Mouse (Mus musculus) stomach, postnatal 0 days (tissue): ENCODE measurements at regions not wholly inside any gene's neighbourhood (a gene's known extent, or its start where the extent isn't known, plus 50 kb on each side); places are given as distances from the start of the nearest gene placed in this dataset.

ENCODE experiments used
- ATAC-seq: fragments of 200-750 bp; cut with Nextera tagmentation; 2 replicates; pipeline ENCODE4 v1.8.0; 2017; ENCODE audit not compliant: low FRiP score, low TSS enrichment
- DNase-seq: peaks from one replicate; pipeline ENCODE4 v3.0.0-alpha.2; 2016; ENCODE audit warnings: low spot score
- H3K27ac ChIP-seq: fragments of 300-500 bp; sonication (generic); replicated peaks from 2 replicates; pipeline ENCODE4 v1.5.1; 2014; ENCODE audit warnings: mild to moderate bottlenecking, control low read depth
- H3K27me3 ChIP-seq: fragments of 300-500 bp; sonication (generic); 2 replicates; pipeline ENCODE4 v1.6.1; 2014; ENCODE audit warnings: low read length; ENCODE audit not compliant: control insufficient read depth, insufficient read depth
- H3K36me3 ChIP-seq: fragments of 300-500 bp; sonication (generic); 2 replicates; pipeline ENCODE4 v1.6.1; 2014; ENCODE audit warnings: low read length, mixed read lengths; ENCODE audit not compliant: control insufficient read depth, insufficient read depth
- H3K4me1 ChIP-seq: fragments of 300-500 bp; sonication (generic); replicated peaks from 2 replicates; pipeline ENCODE4 v1.6.1; 2014; ENCODE audit warnings: antibody characterized with exemption; ENCODE audit not compliant: control insufficient read depth, insufficient read depth
- H3K4me2 ChIP-seq: fragments of 300-500 bp; sonication (generic); replicated peaks from 2 replicates; pipeline ENCODE4 v1.6.1; 2014; ENCODE audit warnings: low read depth, mild to moderate bottlenecking, control low read depth, moderate library complexity
- H3K4me3 ChIP-seq: fragments of 300-500 bp; sonication (generic); 2 replicates; pipeline ENCODE4 v1.5.1; 2014; ENCODE audit warnings: low read depth, low read length, control low read depth
- H3K9ac ChIP-seq: fragments of 300-500 bp; sonication (generic); 2 replicates; pipeline ENCODE4 v1.6.1; 2014; ENCODE audit warnings: mild to moderate bottlenecking, low read length, control low read depth, mixed read lengths
- H3K9me3 ChIP-seq: fragments of 300-500 bp; sonication (generic); 2 replicates; pipeline ENCODE4 v1.6.1; 2016; ENCODE audit warnings: low read length; ENCODE audit not compliant: control insufficient read depth
- CTCF ChIP-seq: IDR thresholded peaks from 2 replicates; pipeline ENCODE4 v1.5.1; 2016; ENCODE audit warnings: antibody characterized with exemption, low read depth, mild to moderate bottlenecking, moderate library complexity
- EP300 ChIP-seq: optimal IDR thresholded peaks from 2 replicates; pipeline ENCODE3; 2016; ENCODE audit warnings: antibody characterized with exemption
- WGBS: fragments of 180-500 bp; shearing (Covaris S2); extraction: QIAGEN DNeasy Blood & Tissue Kit; methylation state at CpG from one replicate; pipeline ENCODE4 v1.1.7; 2014; 5-methylcytosine and 5-hydroxymethylcytosine counted together

DNA sequence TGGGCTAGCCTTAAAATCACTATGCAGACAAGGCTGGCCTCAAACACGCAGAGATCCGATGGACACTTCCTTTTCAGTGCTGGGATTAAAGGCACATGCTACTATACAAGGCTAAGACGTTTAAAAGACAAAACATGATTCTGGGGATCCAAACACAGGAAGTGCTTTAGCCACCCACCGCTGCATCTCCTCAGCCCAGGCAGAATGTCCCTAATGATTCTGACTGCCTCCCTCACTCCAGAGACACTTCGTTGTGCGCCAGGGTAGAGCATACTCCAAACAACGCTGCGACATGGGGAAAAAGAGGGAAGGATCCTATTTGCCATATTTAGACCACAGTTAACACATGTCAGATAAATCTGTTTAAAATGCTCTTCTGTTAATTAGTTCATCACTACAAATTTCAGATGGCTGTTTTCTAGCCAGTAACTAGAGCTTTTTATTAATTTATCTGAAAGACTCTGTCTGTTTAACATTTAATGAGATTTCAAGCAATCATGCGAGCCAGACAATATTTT, 443.5 kb downstream of the Kif2b start:
- Histone ChIP-seq H3K36me3 (no peaks in the 10 kb centered on the region), H3K4me2 (no peak overlapping the region), H3K4me3 (no peak overlapping the region), H3K27me3 (no peaks in the 10 kb centered on the region), H3K27ac (no peak overlapping the region), H3K4me1 (no peaks in the 10 kb centered on the region), H3K9me3 (no peaks in the 10 kb centered on the region), H3K9ac (no peak overlapping the region)
- TF ChIP-seq CTCF (no peak), EP300 (no peak)
- WGBS = 63% methylated on average over 9 of the region's 9 CpGs
- DNase-seq (no peak), ATAC-seq (no peak)

GRCm38 (mm10) chr11:91132771-91133380, 444.5 kb downstream of the Kif2b start:
- Histone ChIP-seq H3K9me3 (no peaks in the 10 kb centered on the region), H3K27me3 (no peaks in the 10 kb centered on the region), H3K27ac (no peak overlapping the region), H3K4me2 (no peak overlapping the region), H3K4me1 (no peaks in the 10 kb centered on the region), H3K36me3 (no peaks in the 10 kb centered on the region), H3K9ac (no peak overlapping the region), H3K4me3 (no peak overlapping the region)
- DNase-seq = no peak
- TF ChIP-seq CTCF (no peak), EP300 (no peak)
- 74% methylated on average over 7 of the region's 7 CpGs for WGBS
- no peak for ATAC-seq

- 53% methylated on average over 6 of the region's 6 CpGs for WGBS
- H3K4me2 ChIP-seq = no peak overlapping the region
These were observed 443.8 kb upstream of the Tom1l1 start for GRCm38 (mm10) chr11:91131960-91132359.

DNA sequence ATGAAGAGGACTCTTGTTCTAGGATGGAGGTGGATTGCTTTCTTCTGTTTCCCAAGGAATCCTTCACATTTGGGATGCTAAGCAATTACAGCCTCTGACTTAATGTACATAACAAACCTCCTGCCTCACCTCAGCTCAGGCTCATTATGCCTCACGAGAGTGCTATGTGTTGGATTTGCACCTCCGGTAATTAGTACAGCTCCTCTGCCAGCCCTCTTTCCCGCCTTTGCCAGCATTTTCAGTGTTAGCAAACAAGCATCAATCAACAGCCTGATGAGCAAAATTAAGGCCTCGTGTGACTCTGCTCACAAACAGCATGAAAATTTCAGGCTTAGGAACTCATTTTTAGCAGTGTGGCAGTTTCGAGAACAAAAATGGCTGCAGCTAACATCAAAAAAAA, 410.0 kb upstream of the Tom1l1 start:
- H3K4me2 ChIP-seq = no peak overlapping the region
- H3K4me3 ChIP-seq = no peak overlapping the region
- H3K4me1 ChIP-seq = no peaks in the 10 kb centered on the region
- no peak for ATAC-seq
- TF ChIP-seq CTCF (no peak), EP300 (no peak)
- WGBS = 55% methylated on average over 5 of the region's 5 CpGs
- DNase-seq = no peak
- H3K9me3 ChIP-seq = no peaks in the 10 kb centered on the region
- H3K27me3 ChIP-seq = no peaks in the 10 kb centered on the region
- H3K36me3 ChIP-seq = no peaks in the 10 kb centered on the region
- H3K9ac ChIP-seq = no peak overlapping the region
- no peak overlapping the region for H3K27ac ChIP-seq

More at GRCm38 (mm10) chr11:91131960-91132359, 443.8 kb upstream of the Tom1l1 start:
- H3K9ac ChIP-seq = no peak overlapping the region
- no peak for DNase-seq
- H3K9me3 ChIP-seq = no peaks in the 10 kb centered on the region
- ATAC-seq = no peak
- H3K27ac ChIP-seq = no peak overlapping the region
- H3K27me3 ChIP-seq = no peaks in the 10 kb centered on the region
- no peak overlapping the region for H3K4me3 ChIP-seq
- TF ChIP-seq EP300 (no peak), CTCF (no peak)
- H3K36me3 ChIP-seq = no peaks in the 10 kb centered on the region
- H3K4me1 ChIP-seq = no peaks in the 10 kb centered on the region

DNA sequence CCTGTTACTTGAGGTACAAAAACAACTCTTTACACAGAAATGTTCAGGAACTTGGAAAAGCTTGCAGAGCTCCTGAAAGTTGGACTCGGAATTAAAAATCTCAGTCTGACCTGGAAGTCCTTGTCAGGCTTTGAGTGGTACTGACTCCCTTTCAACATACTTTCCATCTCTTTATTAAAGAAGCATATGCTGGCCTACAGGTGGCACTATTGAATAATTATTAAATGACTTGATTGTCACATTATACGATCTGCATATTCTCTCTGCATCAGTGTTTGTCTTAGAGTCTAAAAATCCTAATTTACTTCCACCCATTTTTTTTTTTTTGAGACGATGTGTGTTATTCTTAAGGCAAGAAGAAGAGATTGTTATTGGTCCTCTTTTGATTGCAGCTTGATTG, 409.4 kb upstream of the Tom1l1 start:
- Histone ChIP-seq H3K9ac (no peak overlapping the region), H3K4me3 (no peak overlapping the region), H3K27ac (no peak overlapping the region), H3K27me3 (no peaks in the 10 kb centered on the region), H3K36me3 (no peaks in the 10 kb centered on the region), H3K4me2 (no peak overlapping the region), H3K4me1 (no peaks in the 10 kb centered on the region), H3K9me3 (no peaks in the 10 kb centered on the region)
- ATAC-seq (no peak), DNase-seq (no peak)
- no peak for TF ChIP-seq EP300
- peak; percentile 52 for TF ChIP-seq CTCF
- 49% methylated on average over 3 of the region's 3 CpGs for WGBS

- ATAC-seq = no peak
- DNase-seq = no peak
- H3K27me3 ChIP-seq = no peaks in the 10 kb centered on the region
- H3K9ac ChIP-seq = no peak overlapping the region
- H3K4me1 ChIP-seq = no peaks in the 10 kb centered on the region
- no peak overlapping the region for H3K4me3 ChIP-seq
- no peak overlapping the region for H3K4me2 ChIP-seq
- no peaks in the 10 kb centered on the region for H3K36me3 ChIP-seq
- H3K27ac ChIP-seq = no peak overlapping the region
- H3K9me3 ChIP-seq = no peaks in the 10 kb centered on the region
- TF ChIP-seq EP300 (no peak), CTCF (no peak)
- WGBS = 41% methylated on average over 12 of the region's 12 CpGs
These were observed 408.0 kb upstream of the Tom1l1 start for GRCm38 (mm10) chr11:91096000-91096652.
